Mouse (Mus musculus): ENCODE measurements around the gene Col6a4.

DNA sequence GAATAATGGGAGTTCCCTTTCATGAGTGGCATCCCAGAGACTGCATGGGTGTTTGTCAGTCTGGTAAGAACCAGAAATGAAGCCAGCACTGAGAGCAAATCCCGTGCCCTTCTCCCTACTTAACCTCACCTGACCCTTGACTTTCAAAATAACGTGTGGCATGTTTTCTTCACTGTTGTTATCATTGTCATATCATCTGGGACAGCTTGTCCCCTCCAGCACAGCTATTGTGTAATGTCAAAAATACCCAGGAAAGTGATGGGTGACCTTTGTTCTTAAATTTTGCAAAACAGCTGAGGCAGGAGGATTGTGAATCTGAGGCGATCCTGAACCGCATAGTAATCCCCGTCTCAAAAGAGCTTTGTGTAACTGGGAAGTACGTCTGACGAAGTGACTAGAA is 33.7 kb upstream of the Col6a4 start:
- TF ChIP-seq CTCF (IDR thresholded peaks at IDR 0.05; ENCODE audit: extremely low read depth, insufficient read depth, low read length) (no peak), POLR2A (IDR thresholded peaks at IDR 0.05; ENCODE audit: extremely low read depth, insufficient read depth, low read length) (no peak)

All from cortical plate, adult 2 months (tissue).